Mouse (Mus musculus) testis, adult 2 months (tissue): Measurements from ENCODE around the gene Fbxo8. TPM values are rescaled to one million over a fixed set of nuclear protein-coding genes. Genes with fewer than 3 reads are reported as not detected.

Source experiments
- H3K27ac ChIP-seq: fragments of 200-500 bp; 2 replicates; pipeline ENCODE4 v1.5.1; 2012; ENCODE audit warnings: low read depth, low read length; ENCODE audit not compliant: control insufficient read depth, insufficient read depth
- H3K27me3 ChIP-seq: fragments of 200-500 bp; 2 replicates; pipeline ENCODE4 v1.6.1; 2012; ENCODE audit warnings: mild to moderate bottlenecking, low read length, moderate library complexity; ENCODE audit not compliant: control insufficient read depth, insufficient read depth
- H3K36me3 ChIP-seq: fragments of 200-500 bp; 2 replicates; pipeline ENCODE4 v1.6.1; 2012; ENCODE audit warnings: mild to moderate bottlenecking, low read length; ENCODE audit not compliant: control insufficient read depth, insufficient read depth
- H3K4me1 ChIP-seq: fragments of 200-500 bp; 2 replicates; pipeline ENCODE4 v1.6.1; 2012; ENCODE audit warnings: low read length; ENCODE audit not compliant: control insufficient read depth, insufficient read depth
- H3K4me3 ChIP-seq: fragments of 200-500 bp; 2 replicates; pipeline ENCODE4 v1.5.1; 2012; ENCODE audit warnings: low read depth, mild to moderate bottlenecking, low read length, moderate library complexity, mixed read lengths; ENCODE audit not compliant: control insufficient read depth
- CTCF ChIP-seq: fragments of 200-500 bp; IDR thresholded peaks from 2 replicates; pipeline ENCODE4 v1.5.1; 2012; ENCODE audit warnings: low read depth, mild to moderate bottlenecking, inconsistent platforms, low read length, moderate library complexity; ENCODE audit not compliant: control insufficient read depth, insufficient read depth, insufficient replicate concordance
- POLR2A ChIP-seq: fragments of 200-500 bp; IDR thresholded peaks from 2 replicates; pipeline ENCODE4 v1.6.1; 2012; ENCODE audit warnings: low read depth, mild to moderate bottlenecking, inconsistent platforms, low read length, moderate library complexity; ENCODE audit not compliant: control insufficient read depth
- polyA plus RNA-seq: library from polyadenylated mRNA; depleted of rRNA; stranded (reverse); fragments of >200 nt; gene quantifications from 2 replicates; pipeline ENCODE4 v1.2.3, GENCODE M21; 2012

Fbxo8 gene
- polyA plus RNA-seq, 1 experiment = 8.1 TPM

DNA sequence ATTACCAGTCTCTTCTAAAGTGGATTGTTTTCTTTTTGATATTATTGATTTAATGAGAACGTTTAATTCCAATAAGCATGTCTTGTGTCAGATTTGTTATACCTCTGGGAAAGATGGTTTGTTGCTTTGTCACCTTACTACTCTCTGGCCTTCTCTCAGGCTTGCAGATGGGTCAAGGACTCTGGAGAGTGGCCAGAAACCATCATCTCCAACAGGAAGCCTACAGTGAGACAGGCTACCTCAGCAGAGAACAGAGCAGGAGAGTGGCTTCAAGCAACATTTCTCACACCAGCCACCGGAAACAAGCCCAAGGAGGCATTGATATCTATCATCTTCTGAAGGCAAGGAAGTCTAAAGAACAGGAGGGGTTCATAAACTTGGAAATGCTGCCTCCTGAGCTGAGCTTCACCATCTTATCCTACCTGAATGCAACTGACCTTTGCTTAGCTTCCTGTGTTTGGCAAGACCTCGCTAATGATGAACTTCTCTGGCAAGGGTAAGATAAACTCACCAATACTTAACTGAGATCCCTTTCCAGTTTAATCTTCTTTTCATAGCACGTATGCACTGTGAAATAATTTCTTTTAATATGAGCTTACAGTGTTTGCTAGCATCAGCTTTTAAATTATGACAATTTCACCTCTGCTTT lies 13.6 kb downstream of the Fbxo8 start:
- no peaks in the 10 kb centered on the region for H3K27me3 ChIP-seq
- TF ChIP-seq POLR2A = no peak
- no peak for TF ChIP-seq CTCF
- no peaks in the 10 kb centered on the region for H3K36me3 ChIP-seq
- no peak overlapping the region for H3K4me3 ChIP-seq
- H3K4me1 ChIP-seq = no peaks in the 10 kb centered on the region
- H3K27ac ChIP-seq = no peak overlapping the region

DNA sequence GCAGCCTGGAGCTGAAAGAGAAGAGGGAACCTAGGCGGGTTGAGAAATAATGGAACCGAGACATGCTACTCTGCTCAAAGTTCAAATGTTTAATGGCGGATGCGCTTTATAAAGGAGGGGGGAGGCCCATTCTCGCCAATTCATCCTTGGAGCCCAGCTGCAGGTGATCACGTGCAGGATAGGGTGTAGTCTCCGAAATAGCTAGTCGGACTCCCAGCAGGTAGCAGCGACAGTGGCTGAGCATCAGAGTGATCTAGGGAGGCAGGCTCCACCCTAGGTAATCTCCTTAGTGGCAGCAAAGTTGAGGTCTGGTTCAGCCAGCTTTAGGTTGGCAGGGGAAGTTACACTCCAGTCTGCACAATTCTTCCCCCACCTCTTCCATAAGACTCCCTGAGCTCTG lies 16.0 kb downstream of the Fbxo8 start:
- Histone ChIP-seq H3K4me3 (no peak overlapping the region), H3K36me3 (no peaks in the 10 kb centered on the region), H3K4me1 (no peaks in the 10 kb centered on the region), H3K27me3 (no peaks in the 10 kb centered on the region), H3K27ac (no peak overlapping the region)
- TF ChIP-seq POLR2A = no peak

DNA sequence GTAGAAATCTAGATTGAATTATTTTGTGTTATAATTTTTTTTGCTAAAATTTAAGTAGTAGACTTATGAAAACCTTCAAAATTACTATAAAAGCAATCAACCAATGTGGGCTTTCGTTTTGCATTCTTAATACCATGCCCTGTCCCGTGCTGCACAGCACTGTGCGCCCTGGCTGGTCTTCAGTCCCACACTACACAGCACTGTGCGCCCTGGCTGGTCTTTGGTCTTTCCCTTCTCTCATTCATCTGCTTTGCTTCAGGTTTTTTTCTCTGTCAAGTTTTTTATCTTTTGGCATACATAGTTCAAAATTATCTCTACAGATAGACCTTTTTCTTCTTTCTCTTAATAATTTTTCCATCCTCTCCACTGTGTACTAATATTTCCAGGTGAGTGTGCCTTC lies 30.0 kb downstream of the Fbxo8 start:
- Histone ChIP-seq H3K27ac (no peak overlapping the region), H3K4me1 (no peaks in the 10 kb centered on the region), H3K36me3 (no peaks in the 10 kb centered on the region), H3K4me3 (no peak overlapping the region), H3K27me3 (no peaks in the 10 kb centered on the region)
- TF ChIP-seq CTCF (no peak), POLR2A (no peak)

DNA sequence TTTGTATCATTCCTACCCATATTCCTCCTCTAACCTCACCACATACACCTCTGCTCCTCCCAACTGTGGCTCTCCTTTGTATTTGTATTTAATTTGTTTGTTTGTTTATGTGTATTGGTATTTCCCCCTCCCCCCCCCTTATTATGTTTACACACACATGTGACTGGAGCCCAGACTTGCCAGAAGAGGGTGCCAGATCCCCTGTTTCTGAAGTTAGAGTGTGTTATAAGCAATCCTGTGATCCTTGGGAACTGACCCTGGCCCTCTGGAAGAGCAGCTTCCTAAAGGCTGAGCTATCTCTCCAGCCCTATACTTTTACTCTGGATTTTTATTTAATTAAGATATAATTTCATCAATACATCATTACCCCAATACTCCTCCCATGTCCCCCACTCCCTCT lies 32.0 kb downstream of the Fbxo8 start:
- TF ChIP-seq POLR2A = no peak
- no peak for TF ChIP-seq CTCF
- H3K4me3 ChIP-seq = no peak overlapping the region
- H3K4me1 ChIP-seq = no peaks in the 10 kb centered on the region
- H3K27me3 ChIP-seq = no peaks in the 10 kb centered on the region
- no peak overlapping the region for H3K27ac ChIP-seq
- no peaks in the 10 kb centered on the region for H3K36me3 ChIP-seq

DNA sequence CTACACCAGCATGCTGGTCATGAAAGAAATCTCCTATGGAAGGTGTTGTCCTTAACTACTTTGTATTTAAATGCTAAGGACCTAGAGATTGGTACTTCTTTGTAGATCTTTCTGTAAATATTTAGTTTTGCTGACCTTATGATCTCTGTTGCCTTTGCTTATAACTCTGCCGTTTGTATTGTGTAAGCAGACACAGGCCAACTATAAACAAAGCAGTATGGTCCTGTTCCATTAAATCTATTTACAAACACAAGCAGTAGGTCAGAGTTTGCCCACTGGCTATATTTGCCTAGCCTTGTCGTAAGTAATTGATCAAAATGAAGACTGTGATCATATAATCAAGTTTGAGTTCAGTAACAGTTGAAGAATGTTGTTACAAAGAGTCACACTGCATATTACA lies 38.1 kb downstream of the Fbxo8 start:
- Histone ChIP-seq H3K27me3 (no peaks in the 10 kb centered on the region), H3K36me3 (no peaks in the 10 kb centered on the region), H3K4me3 (no peak overlapping the region), H3K27ac (no peak overlapping the region), H3K4me1 (no peaks in the 10 kb centered on the region)
- TF ChIP-seq CTCF (no peak), POLR2A (no peak)

DNA sequence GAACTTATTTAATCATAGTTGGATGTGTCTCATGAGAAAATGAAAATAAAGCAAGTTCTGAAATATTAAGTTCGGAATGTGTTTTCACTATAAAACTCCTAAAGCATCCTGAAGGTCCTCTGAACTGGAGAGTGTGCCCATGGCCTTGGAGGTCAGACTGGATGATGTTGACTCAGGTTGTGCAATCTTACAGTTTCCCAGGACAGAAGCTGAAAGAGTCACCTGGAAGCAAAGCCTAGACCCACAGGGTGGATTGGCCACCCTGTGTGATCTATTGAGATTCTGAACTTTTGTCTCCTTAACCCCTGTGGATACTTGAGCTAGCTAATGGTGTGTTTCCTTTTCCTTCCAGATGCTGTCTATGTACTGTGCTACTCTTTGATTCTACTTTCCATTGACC lies 40.2 kb downstream of the Fbxo8 start:
- no peak for TF ChIP-seq CTCF
- TF ChIP-seq POLR2A = no peak
- no peaks in the 10 kb centered on the region for H3K36me3 ChIP-seq
- H3K27me3 ChIP-seq = no peaks in the 10 kb centered on the region
- no peak overlapping the region for H3K27ac ChIP-seq
- no peak overlapping the region for H3K4me3 ChIP-seq
- H3K4me1 ChIP-seq = no peaks in the 10 kb centered on the region

DNA sequence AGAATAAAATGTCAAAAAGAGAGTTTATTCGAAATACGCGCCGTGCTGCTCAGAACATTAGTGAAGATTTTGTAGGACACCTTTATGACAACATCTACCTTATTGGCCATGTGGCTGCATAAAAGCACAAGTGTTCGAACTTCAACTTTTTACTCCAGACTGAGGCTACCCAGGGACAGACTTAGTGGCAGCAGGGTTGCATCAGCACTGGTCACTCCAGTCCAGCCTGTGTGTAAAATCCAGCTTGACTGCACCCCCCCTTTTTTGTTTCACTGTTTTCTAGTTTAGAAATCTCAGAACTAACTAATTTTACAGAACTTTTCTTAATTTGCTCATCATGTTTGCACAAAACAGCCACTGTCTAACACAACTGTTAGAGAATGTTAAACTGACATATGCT lies 40.6 kb downstream of the Fbxo8 start:
- H3K4me1 ChIP-seq = no peaks in the 10 kb centered on the region
- no peaks in the 10 kb centered on the region for H3K27me3 ChIP-seq
- no peak overlapping the region for H3K4me3 ChIP-seq
- no peak for TF ChIP-seq POLR2A
- no peak for TF ChIP-seq CTCF
- no peak overlapping the region for H3K27ac ChIP-seq
- no peaks in the 10 kb centered on the region for H3K36me3 ChIP-seq

DNA sequence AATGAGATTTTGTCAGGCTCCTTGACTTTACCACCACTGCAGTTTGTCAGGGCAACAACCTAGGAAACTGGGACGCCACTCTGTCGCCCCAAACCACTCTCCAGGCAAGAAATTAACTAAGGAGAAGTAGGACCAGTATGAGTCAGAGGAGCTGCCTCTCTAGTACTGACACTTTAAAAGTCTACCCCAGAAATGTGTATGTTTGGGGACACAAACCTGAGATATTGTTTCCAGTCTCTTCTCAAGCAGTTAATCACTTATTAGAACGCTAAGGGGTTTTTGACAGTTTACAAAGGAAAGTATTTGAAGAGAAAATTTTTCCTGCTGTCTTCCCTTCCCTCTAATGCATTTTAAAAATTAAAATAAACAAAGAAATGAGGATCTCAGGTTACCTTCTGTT lies 55.6 kb downstream of the Fbxo8 start:
- Histone ChIP-seq H3K27me3 (no peaks in the 10 kb centered on the region), H3K4me3 (no peak overlapping the region), H3K27ac (no peak overlapping the region), H3K4me1 (no peaks in the 10 kb centered on the region), H3K36me3 (no peaks in the 10 kb centered on the region)
- TF ChIP-seq CTCF = no peak
- TF ChIP-seq POLR2A = no peak
